Mouse (Mus musculus): Measurements from ENCODE around the gene Trf.

- TF ChIP-seq CTCF (IDR thresholded peaks at IDR 0.05; ENCODE audit: borderline replicate concordance, extremely low read depth, insufficient read depth, insufficient read length) (no peak), POLR2A (IDR thresholded peaks at IDR 0.05; ENCODE audit: borderline replicate concordance, extremely low read depth, insufficient read depth, insufficient read length, poor library complexity, severe bottlenecking) (no peak)
These were observed 4.4 kb upstream of the Trf start for GRCm38 (mm10) chr9:103234565-103235165.

Data from brain, embryonic 14.5 days (tissue).